Mouse (Mus musculus): ENCODE results near the gene Phkg2. TPM values are rescaled to one million over a fixed set of nuclear protein-coding genes. Genes with fewer than 3 reads are reported as not detected.

Phkg2 gene
- polyA plus RNA-seq, 1 experiment from 2014 or later: 38.7 TPM

DNA sequence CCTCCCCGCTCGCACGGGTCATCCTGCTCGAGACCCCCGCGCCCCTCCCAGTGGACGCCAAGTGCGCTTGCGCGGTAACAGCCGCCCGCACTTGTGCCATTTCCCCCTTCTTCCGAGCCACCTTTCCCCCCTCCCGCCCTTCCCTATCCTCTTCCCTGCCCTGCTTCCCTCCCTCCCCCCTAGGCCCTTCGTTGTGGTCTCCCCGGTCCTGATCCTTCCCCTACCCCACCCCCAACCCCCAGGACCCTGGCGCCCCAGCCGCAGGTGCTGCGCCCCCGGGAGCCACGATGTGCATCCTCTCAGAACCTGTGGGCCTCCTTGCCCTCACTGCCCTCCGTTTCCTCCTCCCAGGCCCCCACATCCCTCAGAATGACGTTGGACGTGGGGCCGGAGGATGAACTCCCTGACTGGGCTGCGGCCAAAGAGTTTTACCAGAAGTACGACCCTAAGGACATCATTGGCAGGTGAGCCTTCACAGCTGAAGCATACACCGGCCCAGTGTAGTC is 416 bp downstream of the Phkg2 start:
- Histone ChIP-seq H3K9ac (ENCODE audit: low read length) (peak overlapping the region; percentile 87), H3K9me3 (ENCODE audit: control insufficient read depth, low read length) (no peaks in the 10 kb centered on the region), H3K4me1 (ENCODE audit: control insufficient read depth in 2 of 2, insufficient read depth in 2 of 2, low read length in 2 of 2) (peaks cover 6 to 21% of the 10 kb centered on the region in 2 experiments; a peak in 3 of 4 replicates), H3K4me3 (ENCODE audit: control insufficient read depth in 1 of 2, insufficient read depth in 1 of 2, low read depth in 1 of 2, low read length in 2 of 2) (peak overlapping the region; percentile 60 to 76), H3K4me2 (ENCODE audit: low read length) (peak overlapping the region; percentile 90), H3K36me3 (ENCODE audit: control insufficient read depth, insufficient read depth, low read length) (peaks cover 30% of the 10 kb centered on the region), H3K27me3 (ENCODE audit: control insufficient read depth, insufficient read depth, low read length) (no peaks in the 10 kb centered on the region), H3K27ac (replicated peaks in 1 of 2; ENCODE audit: control insufficient read depth in 1 of 2, insufficient read depth in 1 of 2, low read depth in 2 of 2, low read length in 2 of 2) (peak overlapping the region in 1 of 2 experiments; percentile 79; a peak in 2 of 4 replicates)
- ATAC-seq (ENCODE audit: insufficient number of reproducible peaks, insufficient read depth, low FRiP score, low read depth): no peak; the same call in none of the 2 replicates
- 2% methylated on average over 27 of the region's 28 CpGs for WGBS

DNA sequence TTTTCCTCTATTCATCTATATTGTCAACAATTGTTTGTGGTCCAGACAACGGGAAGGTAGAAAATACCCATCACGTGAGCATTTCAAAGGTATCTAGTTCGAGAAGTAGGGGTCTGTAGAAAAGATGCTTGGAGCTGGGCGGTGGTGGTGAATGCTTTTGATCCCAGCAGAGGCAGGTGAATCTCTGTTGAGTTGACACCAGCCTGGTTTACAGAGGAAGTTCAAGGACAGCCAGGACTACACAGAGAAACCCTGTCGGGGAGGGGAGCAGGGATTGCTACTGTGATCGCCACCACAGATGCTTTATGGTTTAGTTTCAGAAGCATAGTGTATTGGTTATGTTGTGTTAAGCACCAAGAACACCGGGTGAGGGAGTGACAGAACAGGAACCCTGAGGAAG is 975 bp downstream of the Phkg2 start:
- Histone ChIP-seq H3K4me1 (ENCODE audit: control insufficient read depth in 2 of 2, insufficient read depth in 2 of 2, low read length in 2 of 2) (peaks cover 6 to 21% of the 10 kb centered on the region in 2 experiments; a peak in 3 of 4 replicates), H3K27ac (replicated peaks in 1 of 2; ENCODE audit: control insufficient read depth in 1 of 2, insufficient read depth in 1 of 2, low read depth in 2 of 2, low read length in 2 of 2) (no peak overlapping the region), H3K9me3 (ENCODE audit: control insufficient read depth, low read length) (no peaks in the 10 kb centered on the region), H3K9ac (ENCODE audit: low read length) (peak overlapping the region; percentile 87), H3K27me3 (ENCODE audit: control insufficient read depth, insufficient read depth, low read length) (no peaks in the 10 kb centered on the region), H3K4me2 (ENCODE audit: low read length) (peak overlapping the region; percentile 90), H3K4me3 (ENCODE audit: control insufficient read depth in 1 of 2, insufficient read depth in 1 of 2, low read depth in 1 of 2, low read length in 2 of 2) (peak overlapping the region; percentile 60 to 76), H3K36me3 (ENCODE audit: control insufficient read depth, insufficient read depth, low read length) (peaks cover 31% of the 10 kb centered on the region)
- no peak for ATAC-seq (ENCODE audit: insufficient number of reproducible peaks, insufficient read depth, low FRiP score, low read depth)
- WGBS: 13% methylated on average over 7 of the region's 7 CpGs

DNA sequence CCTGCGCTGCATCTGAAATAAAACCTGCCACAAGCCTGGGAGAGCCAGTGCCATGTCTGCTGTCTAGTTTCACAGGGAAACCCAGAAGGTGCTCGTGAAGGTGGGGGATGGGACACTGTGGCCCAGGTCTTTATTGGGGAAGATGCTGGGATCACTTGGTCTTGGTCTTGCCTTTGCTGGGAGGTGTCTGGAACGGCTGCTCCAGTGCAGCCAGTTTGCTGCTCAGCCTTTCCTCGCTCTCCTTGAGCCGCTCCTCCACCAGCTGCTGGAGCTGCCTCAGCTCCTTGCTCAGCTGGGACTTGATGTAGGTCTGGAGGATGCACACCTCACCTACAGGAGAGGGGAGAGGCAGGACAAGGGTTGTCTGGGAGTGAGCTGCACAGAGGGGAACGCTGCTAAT is 10.1 kb downstream of the Phkg2 start:
- Histone ChIP-seq H3K36me3 (ENCODE audit: control insufficient read depth, insufficient read depth, low read length) (peaks cover 68% of the 10 kb centered on the region), H3K4me1 (ENCODE audit: control insufficient read depth in 2 of 2, insufficient read depth in 2 of 2, low read length in 2 of 2) (peaks cover 3 to 10% of the 10 kb centered on the region in 2 experiments), H3K4me2 (ENCODE audit: low read length) (no peak overlapping the region), H3K4me3 (ENCODE audit: control insufficient read depth in 1 of 2, insufficient read depth in 1 of 2, low read depth in 1 of 2, low read length in 2 of 2) (no peak overlapping the region), H3K27ac (replicated peaks in 1 of 2; ENCODE audit: control insufficient read depth in 1 of 2, insufficient read depth in 1 of 2, low read depth in 2 of 2, low read length in 2 of 2) (no peak overlapping the region), H3K9me3 (ENCODE audit: control insufficient read depth, low read length) (no peaks in the 10 kb centered on the region), H3K9ac (ENCODE audit: low read length) (no peak overlapping the region), H3K27me3 (ENCODE audit: control insufficient read depth, insufficient read depth, low read length) (no peaks in the 10 kb centered on the region)
- ATAC-seq (ENCODE audit: insufficient number of reproducible peaks, insufficient read depth, low FRiP score, low read depth): no peak
- 89% methylated on average over 6 of the region's 6 CpGs for WGBS

DNA sequence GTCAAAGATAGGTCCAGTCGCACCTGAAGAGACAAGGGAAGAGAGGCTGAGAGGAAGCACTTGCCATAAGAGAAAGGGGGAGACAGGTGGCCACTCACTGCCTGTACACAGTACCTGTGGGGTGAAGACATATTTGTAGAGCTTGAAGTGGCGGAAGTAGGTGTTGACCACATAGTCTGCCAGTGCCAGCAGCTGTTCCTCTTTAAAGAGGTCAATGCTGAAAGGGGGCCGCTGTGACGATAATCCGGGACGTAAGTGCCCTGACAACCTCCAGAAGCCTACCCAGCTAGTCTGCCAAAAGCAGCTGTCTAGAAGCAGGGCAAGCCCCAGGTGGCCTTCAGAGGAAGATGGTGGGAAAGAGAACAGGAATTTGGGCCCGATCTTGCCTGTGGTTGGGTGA is 11.9 kb downstream of the Phkg2 start:
- peaks cover 58% of the 10 kb centered on the region for H3K36me3 ChIP-seq (ENCODE audit: control insufficient read depth, insufficient read depth, low read length)
- ATAC-seq (ENCODE audit: insufficient number of reproducible peaks, insufficient read depth, low FRiP score, low read depth): no peak
- H3K4me1 ChIP-seq (ENCODE audit: control insufficient read depth in 2 of 2, insufficient read depth in 2 of 2, low read length in 2 of 2): peaks cover 8 to 16% of the 10 kb centered on the region in 2 experiments
- 78% methylated on average over 7 of the region's 7 CpGs for WGBS
- H3K27me3 ChIP-seq (ENCODE audit: control insufficient read depth, insufficient read depth, low read length): no peaks in the 10 kb centered on the region
- no peak overlapping the region for H3K4me3 ChIP-seq (ENCODE audit: control insufficient read depth in 1 of 2, insufficient read depth in 1 of 2, low read depth in 1 of 2, low read length in 2 of 2)
- H3K9me3 ChIP-seq (ENCODE audit: control insufficient read depth, low read length): no peaks in the 10 kb centered on the region
- no peak overlapping the region for H3K4me2 ChIP-seq (ENCODE audit: low read length)
- no peak overlapping the region for H3K27ac ChIP-seq (replicated peaks in 1 of 2; ENCODE audit: control insufficient read depth in 1 of 2, insufficient read depth in 1 of 2, low read depth in 2 of 2, low read length in 2 of 2)
- H3K9ac ChIP-seq (ENCODE audit: low read length): no peak overlapping the region

DNA sequence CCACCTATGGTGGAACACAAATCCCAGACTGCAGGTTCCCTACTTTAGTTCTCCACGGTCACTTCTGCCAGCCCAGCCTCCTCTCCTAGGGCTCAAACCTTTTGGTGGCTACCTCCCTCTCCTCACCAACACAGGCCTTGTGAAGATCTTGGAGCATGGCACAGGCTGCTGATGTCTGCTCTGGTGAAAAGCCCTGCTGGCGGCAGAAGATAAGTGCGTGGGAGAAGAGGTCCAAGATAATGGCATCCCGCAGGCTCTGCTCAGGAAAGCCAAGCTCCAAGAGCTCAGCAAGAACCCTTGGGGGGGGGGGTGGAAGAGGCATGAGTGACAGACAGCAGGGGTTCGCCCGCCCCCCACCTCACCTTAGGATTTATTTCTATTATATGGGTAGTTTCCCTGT is 13.0 kb downstream of the Phkg2 start:
- Histone ChIP-seq H3K4me2 (ENCODE audit: low read length) (no peak overlapping the region), H3K4me3 (ENCODE audit: control insufficient read depth in 1 of 2, insufficient read depth in 1 of 2, low read depth in 1 of 2, low read length in 2 of 2) (no peak overlapping the region), H3K4me1 (ENCODE audit: control insufficient read depth in 2 of 2, insufficient read depth in 2 of 2, low read length in 2 of 2) (peaks cover 8 to 18% of the 10 kb centered on the region in 2 experiments), H3K9me3 (ENCODE audit: control insufficient read depth, low read length) (no peaks in the 10 kb centered on the region), H3K9ac (ENCODE audit: low read length) (no peak overlapping the region), H3K36me3 (ENCODE audit: control insufficient read depth, insufficient read depth, low read length) (peaks cover 58% of the 10 kb centered on the region), H3K27me3 (ENCODE audit: control insufficient read depth, insufficient read depth, low read length) (no peaks in the 10 kb centered on the region), H3K27ac (replicated peaks in 1 of 2; ENCODE audit: control insufficient read depth in 1 of 2, insufficient read depth in 1 of 2, low read depth in 2 of 2, low read length in 2 of 2) (no peak overlapping the region)
- ATAC-seq (ENCODE audit: insufficient number of reproducible peaks, insufficient read depth, low FRiP score, low read depth): no peak
- 70% methylated on average over 6 of the region's 6 CpGs for WGBS

DNA sequence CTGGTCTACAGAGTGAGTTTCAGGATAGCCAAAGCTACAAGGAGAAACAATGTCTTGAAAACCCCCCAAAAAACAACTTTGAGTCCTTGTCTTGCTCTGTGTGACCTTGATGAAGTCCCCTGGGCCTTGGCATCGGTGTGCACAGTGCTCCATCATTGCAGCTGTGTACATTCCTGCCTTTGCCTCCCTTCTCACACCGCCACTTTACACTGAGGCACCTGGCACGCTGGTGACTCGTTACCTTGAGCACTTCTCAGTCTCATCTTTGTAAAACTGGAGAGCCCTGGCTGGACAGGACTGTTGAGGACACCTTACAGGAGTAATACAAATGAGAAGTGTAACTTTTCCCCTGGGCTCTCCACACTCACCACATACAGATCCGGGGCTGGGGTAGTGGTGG is 14.1 kb downstream of the Phkg2 start:
- H3K36me3 ChIP-seq (ENCODE audit: control insufficient read depth, insufficient read depth, low read length): peaks cover 58% of the 10 kb centered on the region
- ATAC-seq (ENCODE audit: insufficient number of reproducible peaks, insufficient read depth, low FRiP score, low read depth): no peak
- peak overlapping the region; percentile 94 for H3K4me2 ChIP-seq (ENCODE audit: low read length)
- 0 out of 4 replicates have a peak overlapping the region, but pooled peaks of 1 of the 2 experiments have one; percentile 9 for H3K27ac ChIP-seq (replicated peaks in 1 of 2; ENCODE audit: control insufficient read depth in 1 of 2, insufficient read depth in 1 of 2, low read depth in 2 of 2, low read length in 2 of 2)
- H3K4me3 ChIP-seq (ENCODE audit: control insufficient read depth in 1 of 2, insufficient read depth in 1 of 2, low read depth in 1 of 2, low read length in 2 of 2): peak overlapping the region; percentile 55 to 80; a peak in 2 of 4 replicates
- H3K9ac ChIP-seq (ENCODE audit: low read length): peak overlapping the region; percentile 73
- H3K4me1 ChIP-seq (ENCODE audit: control insufficient read depth in 2 of 2, insufficient read depth in 2 of 2, low read length in 2 of 2): peaks cover 8 to 20% of the 10 kb centered on the region in 2 experiments
- H3K9me3 ChIP-seq (ENCODE audit: control insufficient read depth, low read length): no peaks in the 10 kb centered on the region
- WGBS: 65% methylated on average over 5 of the region's 5 CpGs
- H3K27me3 ChIP-seq (ENCODE audit: control insufficient read depth, insufficient read depth, low read length): no peaks in the 10 kb centered on the region

DNA sequence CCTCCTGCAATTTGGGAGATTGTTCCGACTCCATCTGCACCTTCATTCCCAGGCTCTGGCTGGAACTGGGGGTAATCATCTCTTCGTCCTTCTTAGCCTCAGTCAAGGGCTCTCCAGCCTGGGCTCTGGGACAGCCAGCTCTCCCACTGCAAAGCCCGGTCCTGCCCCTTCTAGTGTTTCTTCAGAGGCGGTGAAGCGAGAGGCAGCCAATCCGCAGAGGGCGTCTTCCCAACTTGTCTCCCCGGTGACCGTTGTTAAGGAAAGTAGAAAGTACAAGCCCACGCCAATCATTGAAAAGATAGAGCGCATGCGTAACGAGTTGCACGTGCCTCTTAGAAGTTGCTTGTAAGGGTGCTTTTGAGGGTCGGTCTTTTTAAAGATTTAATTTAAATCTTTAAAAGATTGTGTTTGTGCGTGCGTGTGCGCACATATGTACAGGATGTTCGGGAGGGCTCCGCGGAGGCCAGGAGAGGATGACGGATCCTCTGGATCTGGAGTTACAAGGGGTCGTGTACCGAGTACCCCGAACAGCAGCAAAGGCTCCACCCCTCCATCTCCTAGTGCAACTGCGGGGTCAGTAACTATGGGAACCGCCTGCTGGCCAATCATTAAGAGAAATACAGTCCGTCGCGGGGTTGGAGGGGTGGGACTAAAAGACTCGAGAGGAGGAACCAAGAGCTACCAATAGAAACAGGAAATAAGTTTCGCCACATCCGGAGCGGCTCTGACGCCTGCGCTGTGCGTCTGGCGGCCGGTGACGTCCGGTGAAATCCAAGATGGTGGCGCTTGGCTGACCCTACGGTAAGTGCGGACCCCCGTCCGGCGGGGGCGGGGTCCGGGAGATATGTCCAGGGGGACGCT is 15.1 kb downstream of the Phkg2 start, which contains the start of the genes Ccdc189 and Rnf40:
TSS of gene Ccdc189 (minus strand) at position 585 of the 861 bp plus-strand sequence.
TSS of gene Rnf40 (plus strand) at position 757 of the 861 bp plus-strand sequence.
- H3K9me3 ChIP-seq (ENCODE audit: control insufficient read depth, low read length): no peaks in the 10 kb centered on the region
- peaks cover 58% of the 10 kb centered on the region for H3K36me3 ChIP-seq (ENCODE audit: control insufficient read depth, insufficient read depth, low read length)
- peak within 1 kb of the TSS; percentile 94 for H3K4me2 ChIP-seq (ENCODE audit: low read length)
- H3K9ac ChIP-seq (ENCODE audit: low read length): peak within 1 kb of the TSS; percentile 89
- peak within 1 kb of the TSS; percentile 51 to 78 for H3K27ac ChIP-seq (replicated peaks in 1 of 2; ENCODE audit: control insufficient read depth in 1 of 2, insufficient read depth in 1 of 2, low read depth in 2 of 2, low read length in 2 of 2)
- under 1% methylated on average over 50 of the region's 50 CpGs for WGBS
- peaks cover 8 to 20% of the 10 kb centered on the region in 2 experiments for H3K4me1 ChIP-seq (ENCODE audit: control insufficient read depth in 2 of 2, insufficient read depth in 2 of 2, low read length in 2 of 2)
- peak; percentile 96 for ATAC-seq (ENCODE audit: insufficient number of reproducible peaks, insufficient read depth, low FRiP score, low read depth)
- no peaks in the 10 kb centered on the region for H3K27me3 ChIP-seq (ENCODE audit: control insufficient read depth, insufficient read depth, low read length)
- peak within 1 kb of the TSS; percentile 80 to 86 for H3K4me3 ChIP-seq (ENCODE audit: control insufficient read depth in 1 of 2, insufficient read depth in 1 of 2, low read depth in 1 of 2, low read length in 2 of 2)
